Mouse (Mus musculus) heart, embryonic 14.5 days (tissue): Measurements from ENCODE around the gene Rab37. TPM values are rescaled to one million over a fixed set of nuclear protein-coding genes. Genes with fewer than 3 reads are reported as not detected.

Experiments
- ATAC-seq: fragments of 200-750 bp; cut with Nextera tagmentation; 2 replicates; pipeline ENCODE4 v1.8.0; 2017; ENCODE audit warnings: low read depth, moderate TSS enrichment; ENCODE audit not compliant: insufficient number of reproducible peaks, insufficient read depth, low FRiP score
- H3K27ac ChIP-seq, 2 experiments: fragments of 200-500 bp in 1 of 2; fragments of 300-500 bp in 1 of 2; sonication (generic) in 1 of 2; replicated peaks in 1 of 2; 2 replicates each; pipeline ENCODE4 v1.5.1; 2012 to 2014; ENCODE audit warnings: low read depth in 2 of 2, low read length in 2 of 2, control low read depth in 1 of 2, mild to moderate bottlenecking in 1 of 2, mixed read lengths in 1 of 2; ENCODE audit not compliant: control insufficient read depth in 1 of 2, insufficient read depth in 1 of 2
- H3K27me3 ChIP-seq: fragments of 300-500 bp; sonication (generic); 2 replicates; pipeline ENCODE4 v1.6.1; 2014; ENCODE audit warnings: mild to moderate bottlenecking, low read length, control low read depth; ENCODE audit not compliant: control insufficient read depth, insufficient read depth
- H3K36me3 ChIP-seq: fragments of 300-500 bp; sonication (generic); 2 replicates; pipeline ENCODE4 v1.6.1; 2014; ENCODE audit warnings: mild to moderate bottlenecking, control low read depth, low read length, mixed read lengths; ENCODE audit not compliant: control insufficient read depth, insufficient read depth
- H3K4me1 ChIP-seq, 2 experiments: fragments of 200-500 bp in 1 of 2; fragments of 300-500 bp in 1 of 2; sonication (generic) in 1 of 2; 2 replicates each; pipeline ENCODE4 v1.6.1; 2012 to 2014; ENCODE audit warnings: low read length in 2 of 2, control low read depth in 1 of 2, mixed read lengths in 1 of 2; ENCODE audit not compliant: control insufficient read depth in 2 of 2, insufficient read depth in 2 of 2
- H3K4me2 ChIP-seq: fragments of 300-500 bp; sonication (generic); 2 replicates; pipeline ENCODE4 v1.6.1; 2014; ENCODE audit warnings: mild to moderate bottlenecking, low read length
- H3K4me3 ChIP-seq, 2 experiments: fragments of 200-500 bp in 1 of 2; fragments of 300-500 bp in 1 of 2; sonication (generic) in 1 of 2; 2 replicates each; pipeline ENCODE4 v1.5.1; 2012 to 2014; ENCODE audit warnings: low read length in 2 of 2, mild to moderate bottlenecking in 2 of 2, control low read depth in 1 of 2, low read depth in 1 of 2, moderate library complexity in 1 of 2; ENCODE audit not compliant: control insufficient read depth in 1 of 2, insufficient read depth in 1 of 2
- H3K9ac ChIP-seq: fragments of 300-500 bp; sonication (generic); 2 replicates; pipeline ENCODE4 v1.6.1; 2014; ENCODE audit warnings: mild to moderate bottlenecking, low read length
- H3K9me3 ChIP-seq: fragments of 300-500 bp; sonication (generic); 2 replicates; pipeline ENCODE4 v1.6.1; 2016; ENCODE audit warnings: low read length, control low read depth; ENCODE audit not compliant: control insufficient read depth
- WGBS: fragments of 180-500 bp; shearing (Covaris S2); extraction: QIAGEN DNeasy Blood & Tissue Kit; methylation state at CpG from one replicate; pipeline ENCODE4 v1.1.7; 2014; 5-methylcytosine and 5-hydroxymethylcytosine counted together
- polyA plus RNA-seq: library from polyadenylated mRNA; unstranded; fragments of >200 nt; fragmentation: Nextera tagmentation; extraction: Ambion mirVana; gene quantifications from 2 replicates; pipeline ENCODE4 v1.2.1, GENCODE M21; 2014

Rab37 gene
- polyA plus RNA-seq, 1 experiment from 2014 or later = 0.89 TPM

DNA sequence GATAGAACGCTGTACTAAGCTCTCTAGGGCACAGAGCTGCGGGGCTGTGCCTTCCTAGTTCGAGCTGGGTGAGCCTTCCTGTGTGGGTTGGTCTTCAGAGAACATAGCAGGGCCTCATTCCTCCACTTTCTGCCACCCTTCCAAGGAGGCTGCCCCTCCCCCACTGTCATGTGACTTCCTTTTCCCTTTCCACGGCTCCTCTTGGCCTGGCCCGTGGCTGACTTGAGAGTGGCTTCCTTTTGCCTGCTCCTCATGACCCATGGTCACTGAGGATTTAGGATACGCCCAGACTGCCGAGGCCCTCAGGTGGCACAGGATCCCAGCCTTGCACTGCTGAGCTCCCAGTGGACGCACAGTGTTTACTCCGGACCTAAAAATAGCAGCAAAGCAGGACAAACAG, 100.9 kb downstream of the Rab37 start:
- peak overlapping the region; percentile 12 to 41; a peak in 1 of 4 replicates for H3K27ac ChIP-seq
- peak overlapping the region; percentile 25 for H3K4me2 ChIP-seq
- H3K36me3 ChIP-seq = 0 out of 2 replicates have a peak, but pooled peaks cover 9% of the 10 kb centered on the region
- H3K9me3 ChIP-seq = no peaks in the 10 kb centered on the region
- ATAC-seq = no peak
- peaks cover 12 to 17% of the 10 kb centered on the region in 2 experiments for H3K4me1 ChIP-seq
- no peaks in the 10 kb centered on the region for H3K27me3 ChIP-seq
- WGBS = 27% methylated on average over 9 of the region's 9 CpGs
- peak overlapping the region; percentile 54; the same call in 1 of the 2 replicates for H3K9ac ChIP-seq
- no peak overlapping the region for H3K4me3 ChIP-seq

- Histone ChIP-seq H3K27me3 (no peaks in the 10 kb centered on the region), H3K9me3 (no peaks in the 10 kb centered on the region), H3K4me2 (no peak overlapping the region), H3K27ac (no peak overlapping the region), H3K36me3 (peaks cover 23% of the 10 kb centered on the region), H3K4me1 (peaks cover 8 to 11% of the 10 kb centered on the region in 2 experiments; a peak in 3 of 4 replicates), H3K9ac (no peak overlapping the region), H3K4me3 (no peak overlapping the region)
- 45% methylated on average over 6 of the region's 6 CpGs for WGBS
- ATAC-seq = no peak
These were observed 103.5 kb downstream of the Rab37 start for GRCm38 (mm10) chr11:115194693-115195092.

DNA sequence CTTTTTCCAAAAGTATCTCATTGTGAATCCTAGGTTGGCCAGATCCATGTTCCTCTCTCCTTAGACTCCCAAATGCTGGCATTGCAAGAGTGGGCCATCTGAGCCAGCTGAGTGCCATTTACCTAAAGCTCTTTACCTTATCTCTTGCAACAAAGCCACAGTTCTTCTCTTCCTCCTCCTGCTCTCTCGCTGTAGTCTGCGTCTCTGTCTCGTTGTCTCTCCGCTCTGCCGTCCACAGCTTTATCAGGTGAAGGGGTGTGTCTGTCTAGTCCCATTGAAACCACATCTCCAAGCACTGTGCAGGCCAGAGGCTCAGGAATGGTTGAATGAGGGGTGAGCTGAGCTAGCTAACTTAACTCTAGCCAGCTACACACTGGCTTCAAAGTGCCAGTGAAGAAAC, 104.7 kb downstream of the Rab37 start:
- no peak overlapping the region for H3K9ac ChIP-seq
- ATAC-seq = no peak
- peaks cover 8 to 11% of the 10 kb centered on the region in 2 experiments; a peak in 3 of 4 replicates for H3K4me1 ChIP-seq
- WGBS = 14% methylated on average over 5 of the region's 5 CpGs
- no peaks in the 10 kb centered on the region for H3K27me3 ChIP-seq
- no peaks in the 10 kb centered on the region for H3K9me3 ChIP-seq
- no peak overlapping the region for H3K4me3 ChIP-seq
- H3K27ac ChIP-seq = no peak overlapping the region
- H3K4me2 ChIP-seq = no peak overlapping the region
- peaks cover 28% of the 10 kb centered on the region for H3K36me3 ChIP-seq

GRCm38 (mm10) chr11:115197558-115197957, 106.3 kb downstream of the Rab37 start:
- H3K9me3 ChIP-seq = no peaks in the 10 kb centered on the region
- no peak overlapping the region for H3K4me2 ChIP-seq
- 52% methylated on average over 8 of the region's 8 CpGs for WGBS
- no peaks in the 10 kb centered on the region for H3K27me3 ChIP-seq
- no peak overlapping the region for H3K27ac ChIP-seq
- peaks cover 35% of the 10 kb centered on the region for H3K36me3 ChIP-seq
- ATAC-seq = no peak
- H3K9ac ChIP-seq = no peak overlapping the region
- peaks cover 3 to 4% of the 10 kb centered on the region in 2 experiments; a peak in 2 of 4 replicates for H3K4me1 ChIP-seq
- no peak overlapping the region for H3K4me3 ChIP-seq

- Histone ChIP-seq H3K9ac (no peak overlapping the region), H3K4me2 (no peak overlapping the region), H3K27ac (no peak overlapping the region), H3K27me3 (no peaks in the 10 kb centered on the region), H3K4me1 (peaks cover 3% of the 10 kb centered on the region in 2 experiments; a peak in 2 of 4 replicates), H3K4me3 (no peak overlapping the region), H3K36me3 (peaks cover 37% of the 10 kb centered on the region), H3K9me3 (no peaks in the 10 kb centered on the region)
- 64% methylated on average over 12 of the region's 12 CpGs for WGBS
- ATAC-seq = no peak
These were observed 107.7 kb downstream of the Rab37 start for GRCm38 (mm10) chr11:115198932-115199384.

DNA sequence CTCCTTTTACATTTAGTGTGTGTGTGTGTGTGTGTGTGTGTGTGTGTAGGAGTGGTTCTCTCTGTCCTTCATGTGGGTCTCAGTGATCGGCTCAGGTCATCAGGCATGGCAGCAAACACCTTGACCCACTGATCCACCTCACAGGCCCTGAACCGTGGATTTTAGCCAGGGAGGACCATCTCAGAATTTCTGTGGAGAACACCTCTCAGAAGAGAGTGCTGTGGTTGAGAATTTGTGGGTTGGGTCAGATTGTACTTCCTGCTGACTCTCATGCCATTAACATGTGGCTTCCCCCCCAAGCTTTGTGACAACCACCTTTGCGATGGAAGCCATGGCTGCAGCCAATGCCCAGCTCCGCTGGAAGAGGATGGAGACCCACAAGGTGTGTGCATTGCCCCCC, 109.3 kb downstream of the Rab37 start:
- no peak for ATAC-seq

DNA sequence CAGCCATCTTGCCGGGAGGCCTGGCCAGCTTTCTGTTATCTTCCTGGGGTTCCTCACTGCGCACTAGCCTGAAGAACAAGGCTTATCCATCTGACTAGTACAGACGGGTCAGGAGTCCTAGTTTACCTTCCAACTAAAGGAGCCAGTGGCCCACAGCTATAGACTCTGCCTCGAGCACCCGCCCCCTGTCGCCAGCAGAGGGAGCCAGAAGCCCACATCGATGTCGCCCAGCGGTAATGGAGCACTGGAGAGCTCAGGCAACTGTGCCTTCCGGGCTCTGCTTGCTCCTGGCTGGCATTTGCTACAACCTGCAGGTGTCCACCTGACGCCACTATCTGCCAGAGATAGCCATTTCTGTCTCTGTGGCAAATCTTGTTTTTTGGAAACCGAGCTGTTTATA, 111.1 kb downstream of the Rab37 start:
- Histone ChIP-seq H3K9me3 (no peaks in the 10 kb centered on the region), H3K4me1 (no peaks in the 10 kb centered on the region), H3K4me2 (no peak overlapping the region), H3K9ac (no peak overlapping the region), H3K36me3 (peaks cover 64% of the 10 kb centered on the region), H3K27ac (no peak overlapping the region), H3K27me3 (0 out of 2 replicates have a peak, but pooled peaks cover 3% of the 10 kb centered on the region), H3K4me3 (no peak overlapping the region)
- 12% methylated on average over 12 of the region's 12 CpGs for WGBS
- ATAC-seq = no peak

More for the DNA sequence above, 109.3 kb downstream of the Rab37 start:
- Histone ChIP-seq H3K27me3 (0 out of 2 replicates have a peak, but pooled peaks cover 3% of the 10 kb centered on the region), H3K4me1 (peaks cover 3% of the 10 kb centered on the region in 2 experiments; a peak in 2 of 4 replicates), H3K36me3 (peaks cover 47% of the 10 kb centered on the region), H3K9ac (no peak overlapping the region), H3K27ac (no peak overlapping the region), H3K9me3 (no peaks in the 10 kb centered on the region), H3K4me3 (no peak overlapping the region), H3K4me2 (no peak overlapping the region)
- WGBS = 86% methylated on average over 4 of the region's 4 CpGs

DNA sequence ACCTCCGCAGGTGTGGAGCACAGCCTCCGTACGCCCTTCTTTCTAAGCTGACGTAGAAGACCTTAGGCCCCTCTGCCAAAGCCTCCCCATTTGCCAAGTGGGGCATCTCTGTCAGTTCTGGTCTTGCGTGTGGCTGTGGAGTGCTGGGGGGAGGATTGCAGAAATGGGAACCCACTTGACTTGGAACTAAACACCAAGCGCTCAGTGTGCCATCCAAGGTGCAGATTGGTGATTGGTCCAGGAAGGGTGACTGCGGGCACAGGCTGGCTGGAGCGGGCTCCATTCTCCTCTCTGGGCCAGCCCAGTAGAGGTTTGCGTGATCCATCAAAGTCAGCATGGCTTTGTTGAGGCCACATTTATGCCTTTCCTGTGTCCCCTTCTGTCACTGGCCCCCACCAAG, 111.5 kb downstream of the Rab37 start:
- no peak overlapping the region for H3K9ac ChIP-seq
- peaks cover 62% of the 10 kb centered on the region for H3K36me3 ChIP-seq
- no peaks in the 10 kb centered on the region for H3K4me1 ChIP-seq
- H3K4me3 ChIP-seq = no peak overlapping the region
- 94% methylated on average over 9 of the region's 9 CpGs for WGBS
- H3K9me3 ChIP-seq = no peaks in the 10 kb centered on the region
- H3K27me3 ChIP-seq = 0 out of 2 replicates have a peak, but pooled peaks cover 3% of the 10 kb centered on the region
- ATAC-seq = no peak
- H3K4me2 ChIP-seq = no peak overlapping the region
- H3K27ac ChIP-seq = no peak overlapping the region
